Mouse (Mus musculus): ENCODE measurements at regions not wholly inside any gene's neighbourhood (a gene's known extent, or its start where the extent isn't known, plus 50 kb on each side); places are given as distances from the start of the nearest gene placed in this dataset.

- H3K27ac ChIP-seq = no peak overlapping the region
- TF ChIP-seq CTCF (IDR thresholded peaks at IDR 0.05) (no peak), EP300 (IDR thresholded peaks at IDR 0.05; ENCODE audit: insufficient read depth, low read depth, low read length) (no peak), POLR2A (IDR thresholded peaks at IDR 0.05; ENCODE audit: insufficient read depth, low read depth, low read length) (no peak)
- H3K79me2 ChIP-seq (replicated peaks; ENCODE audit: control insufficient read depth, insufficient read depth, low read length) = no peaks in the 10 kb centered on the region
- H3K27me3 ChIP-seq (ENCODE audit: control insufficient read depth, insufficient read depth, low read length) = no peaks in the 10 kb centered on the region
- no peaks in the 10 kb centered on the region for H3K36me3 ChIP-seq (ENCODE audit: control insufficient read depth, insufficient read depth, low read length)
- no peaks in the 10 kb centered on the region for H3K4me1 ChIP-seq (ENCODE audit: control insufficient read depth, insufficient read depth, low read length)
- intact Hi-C loops (cut with DNase I) = no loop called here
- DNase-seq = no peak
- no peak overlapping the region for H3K4me3 ChIP-seq
- WGBS = 79% methylated on average over 1 of the region's 1 CpGs
- H3K9ac ChIP-seq (ENCODE audit: low read depth, low read length) = no peak overlapping the region
These were observed 183.8 kb downstream of the Tm4sf1 start for GRCm38 (mm10) chr3:57118016-57118415.

- Histone ChIP-seq H3K27me3 (ENCODE audit: control insufficient read depth, insufficient read depth, low read length) (no peaks in the 10 kb centered on the region), H3K9ac (ENCODE audit: low read depth, low read length) (no peak overlapping the region), H3K4me1 (ENCODE audit: control insufficient read depth, insufficient read depth, low read length) (no peaks in the 10 kb centered on the region), H3K27ac (no peak overlapping the region), H3K4me3 (no peak overlapping the region), H3K36me3 (ENCODE audit: control insufficient read depth, insufficient read depth, low read length) (no peaks in the 10 kb centered on the region), H3K79me2 (replicated peaks; ENCODE audit: control insufficient read depth, insufficient read depth, low read length) (no peaks in the 10 kb centered on the region)
- WGBS = 82% methylated on average over 2 of the region's 2 CpGs
- TF ChIP-seq EP300 (IDR thresholded peaks at IDR 0.05; ENCODE audit: insufficient read depth, low read depth, low read length) = no peak
- no peak for TF ChIP-seq POLR2A (IDR thresholded peaks at IDR 0.05; ENCODE audit: insufficient read depth, low read depth, low read length)
- TF ChIP-seq CTCF (IDR thresholded peaks at IDR 0.05) = no peak
- intact Hi-C loops (cut with DNase I) = no loop called here
- no peak for DNase-seq
These were observed 199.5 kb downstream of the Tm4sf1 start for GRCm38 (mm10) chr3:57102254-57102653.

DNA sequence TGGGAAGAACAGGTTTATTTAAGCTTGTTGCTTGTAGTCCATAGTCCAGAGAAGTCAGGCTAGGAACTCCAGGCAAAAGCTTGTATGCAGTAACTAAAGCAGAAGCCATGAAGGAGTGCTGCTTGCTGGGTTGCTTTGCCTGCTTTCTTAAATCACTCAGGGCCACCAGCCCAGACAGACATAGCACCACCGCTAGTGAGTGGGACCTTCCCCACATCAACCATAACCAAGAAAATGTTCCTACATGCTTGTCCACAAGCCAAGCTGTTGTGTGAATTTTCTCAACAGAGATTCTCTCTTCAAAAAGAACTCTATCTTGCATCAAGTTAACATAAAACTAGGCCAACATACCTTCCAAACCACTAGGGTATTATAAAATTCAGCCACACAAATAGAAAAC is 201.3 kb downstream of the Tm4sf1 start:
- no peak for DNase-seq
- no peak overlapping the region for H3K4me3 ChIP-seq
- H3K36me3 ChIP-seq (ENCODE audit: control insufficient read depth, insufficient read depth, low read length) = no peaks in the 10 kb centered on the region
- WGBS = 83% methylated on average over 1 of the region's 1 CpGs
- H3K79me2 ChIP-seq (replicated peaks; ENCODE audit: control insufficient read depth, insufficient read depth, low read length) = no peaks in the 10 kb centered on the region
- no peaks in the 10 kb centered on the region for H3K27me3 ChIP-seq (ENCODE audit: control insufficient read depth, insufficient read depth, low read length)
- intact Hi-C loops (cut with DNase I) = no loop called here
- no peaks in the 10 kb centered on the region for H3K4me1 ChIP-seq (ENCODE audit: control insufficient read depth, insufficient read depth, low read length)
- H3K27ac ChIP-seq = no peak overlapping the region
- no peak overlapping the region for H3K9ac ChIP-seq (ENCODE audit: low read depth, low read length)
- no peak for TF ChIP-seq CTCF (IDR thresholded peaks at IDR 0.05)
- TF ChIP-seq EP300 (IDR thresholded peaks at IDR 0.05; ENCODE audit: insufficient read depth, low read depth, low read length) = no peak
- no peak for TF ChIP-seq POLR2A (IDR thresholded peaks at IDR 0.05; ENCODE audit: insufficient read depth, low read depth, low read length)

GRCm38 (mm10) chr3:57094936-57095335 is 206.9 kb downstream of the Tm4sf1 start:
- Histone ChIP-seq H3K36me3 (ENCODE audit: control insufficient read depth, insufficient read depth, low read length) (no peaks in the 10 kb centered on the region), H3K4me3 (no peak overlapping the region), H3K79me2 (replicated peaks; ENCODE audit: control insufficient read depth, insufficient read depth, low read length) (no peaks in the 10 kb centered on the region), H3K9ac (ENCODE audit: low read depth, low read length) (no peak overlapping the region), H3K27ac (no peak overlapping the region), H3K4me1 (ENCODE audit: control insufficient read depth, insufficient read depth, low read length) (no peaks in the 10 kb centered on the region), H3K27me3 (ENCODE audit: control insufficient read depth, insufficient read depth, low read length) (no peaks in the 10 kb centered on the region)
- WGBS = 48% methylated on average over 3 of the region's 3 CpGs
- intact Hi-C loops (cut with DNase I) = no loop called here
- TF ChIP-seq EP300 (IDR thresholded peaks at IDR 0.05; ENCODE audit: insufficient read depth, low read depth, low read length) (no peak), POLR2A (IDR thresholded peaks at IDR 0.05; ENCODE audit: insufficient read depth, low read depth, low read length) (no peak), CTCF (IDR thresholded peaks at IDR 0.05) (no peak)
- DNase-seq = no peak

- Histone ChIP-seq H3K4me3 (no peak overlapping the region), H3K9ac (ENCODE audit: low read depth, low read length) (no peak overlapping the region), H3K27ac (no peak overlapping the region), H3K36me3 (ENCODE audit: control insufficient read depth, insufficient read depth, low read length) (no peaks in the 10 kb centered on the region), H3K27me3 (ENCODE audit: control insufficient read depth, insufficient read depth, low read length) (no peaks in the 10 kb centered on the region), H3K79me2 (replicated peaks; ENCODE audit: control insufficient read depth, insufficient read depth, low read length) (no peaks in the 10 kb centered on the region), H3K4me1 (ENCODE audit: control insufficient read depth, insufficient read depth, low read length) (no peaks in the 10 kb centered on the region)
- intact Hi-C loops (cut with DNase I) = no loop called here
- DNase-seq = no peak
- TF ChIP-seq CTCF (IDR thresholded peaks at IDR 0.05) (no peak), EP300 (IDR thresholded peaks at IDR 0.05; ENCODE audit: insufficient read depth, low read depth, low read length) (no peak), POLR2A (IDR thresholded peaks at IDR 0.05; ENCODE audit: insufficient read depth, low read depth, low read length) (no peak)
- 67% methylated on average over 1 of the region's 1 CpGs for WGBS
These were observed 208.4 kb downstream of the Tm4sf1 start for GRCm38 (mm10) chr3:57093201-57093940.

GRCm38 (mm10) chr3:57074516-57074915 is 227.3 kb downstream of the Tm4sf1 start:
- intact Hi-C loops (cut with DNase I) = no loop called here
- no peaks in the 10 kb centered on the region for H3K4me1 ChIP-seq (ENCODE audit: control insufficient read depth, insufficient read depth, low read length)
- WGBS = 66% methylated on average over 1 of the region's 1 CpGs
- no peak overlapping the region for H3K4me3 ChIP-seq
- no peak for DNase-seq
- no peaks in the 10 kb centered on the region for H3K36me3 ChIP-seq (ENCODE audit: control insufficient read depth, insufficient read depth, low read length)
- H3K79me2 ChIP-seq (replicated peaks; ENCODE audit: control insufficient read depth, insufficient read depth, low read length) = no peaks in the 10 kb centered on the region
- TF ChIP-seq POLR2A (IDR thresholded peaks at IDR 0.05; ENCODE audit: insufficient read depth, low read depth, low read length) (no peak), CTCF (IDR thresholded peaks at IDR 0.05) (no peak), EP300 (IDR thresholded peaks at IDR 0.05; ENCODE audit: insufficient read depth, low read depth, low read length) (no peak)
- no peaks in the 10 kb centered on the region for H3K27me3 ChIP-seq (ENCODE audit: control insufficient read depth, insufficient read depth, low read length)
- no peak overlapping the region for H3K27ac ChIP-seq
- no peak overlapping the region for H3K9ac ChIP-seq (ENCODE audit: low read depth, low read length)
